Mouse (Mus musculus) G1E (cell line): Measurements from ENCODE around the gene Drc3.

Source experiments
- CTCF ChIP-seq: IDR thresholded peaks from 2 replicates; pipeline ENCODE4 v1.5.1; 2012; ENCODE audit warnings: low read depth, low read length, inconsistent platforms, mixed read lengths
- GATA1 ChIP-seq: IDR thresholded peaks from 2 replicates; pipeline ENCODE4 v1.6.1; 2012; ENCODE audit warnings: borderline replicate concordance, low read length, inconsistent platforms, mixed read lengths
- POLR2AphosphoS5 ChIP-seq: IDR thresholded peaks from 2 replicates; pipeline ENCODE4 v1.6.1; 2012; ENCODE audit warnings: low read depth, low read length, inconsistent platforms; ENCODE audit not compliant: insufficient replicate concordance
- TAL1 ChIP-seq: conservative IDR thresholded peaks from 2 replicates; pipeline ENCODE4 v1.6.1; 2012; ENCODE audit warnings: low read depth, low read length, inconsistent platforms, mixed read lengths

GRCm38 (mm10) chr11:60385946-60386345 is 32.8 kb downstream of the Drc3 start:
- TF ChIP-seq CTCF (no peak), POLR2AphosphoS5 (no peak), GATA1 (no peak), TAL1 (no peak)
